Mouse (Mus musculus): ENCODE measurements around the gene Kpna2. TPM values are rescaled to one million over a fixed set of nuclear protein-coding genes. Genes with fewer than 3 reads are reported as not detected.
"Not testable (repeated sequence)": the region's sequence is repeated elsewhere in the genome, so short reads cannot be mapped to it uniquely, and the experiment has no call there.

Kpna2 gene
- polyA plus RNA-seq, 1 experiment = 79.5 TPM

GRCm38 (mm10) chr11:107019318-107019717 is 20.0 kb upstream of the Kpna2 start:
- no peak overlapping the region for H3K4me3 ChIP-seq (ENCODE audit: insufficient read depth, low read length)
- no peak for TF ChIP-seq POLR2A (IDR thresholded peaks at IDR 0.05; ENCODE audit: borderline replicate concordance, low read depth, low read length)
- no peak for TF ChIP-seq CTCF (IDR thresholded peaks at IDR 0.05; ENCODE audit: low read depth, low read length)
- no peak overlapping the region for H3K27ac ChIP-seq (ENCODE audit: insufficient read depth, low read depth, low read length)

DNA sequence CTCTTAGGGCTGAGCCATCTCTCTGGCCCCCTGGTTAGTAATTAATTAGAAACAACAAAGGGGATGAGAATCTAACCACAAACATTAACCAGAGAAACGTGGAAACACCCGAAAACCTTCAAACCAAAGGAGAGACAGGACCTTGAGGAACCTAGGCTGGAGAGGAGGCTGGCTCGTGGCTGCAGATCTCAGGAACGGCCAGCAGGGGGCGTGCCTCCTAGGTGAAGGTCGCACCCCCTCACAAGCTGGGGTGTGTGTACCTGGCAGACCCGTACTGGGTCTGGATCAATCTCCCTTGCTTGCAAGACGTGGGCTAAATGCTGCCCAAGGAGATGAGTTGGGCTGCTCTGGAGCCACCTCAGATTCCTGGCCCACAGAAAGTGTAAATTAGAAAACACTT is 19.3 kb upstream of the Kpna2 start:
- peaks cover 2% of the 10 kb centered on the region; the same call in 1 of the 2 replicates for H3K4me1 ChIP-seq (ENCODE audit: control insufficient read depth, insufficient read depth, low read length)
- H3K4me3 ChIP-seq (ENCODE audit: insufficient read depth, low read length) = no peak overlapping the region
- H3K27ac ChIP-seq (ENCODE audit: insufficient read depth, low read depth, low read length) = no peak overlapping the region
- TF ChIP-seq POLR2A (IDR thresholded peaks at IDR 0.05; ENCODE audit: borderline replicate concordance, low read depth, low read length) = no peak
- TF ChIP-seq CTCF (IDR thresholded peaks at IDR 0.05; ENCODE audit: low read depth, low read length) = peak; percentile 35; the same call in 1 of the 2 replicates

More at GRCm38 (mm10) chr11:107019318-107019717, 20.0 kb upstream of the Kpna2 start:
- H3K4me1 ChIP-seq (ENCODE audit: control insufficient read depth, insufficient read depth, low read length) = peaks cover 2% of the 10 kb centered on the region; the same call in 1 of the 2 replicates

DNA sequence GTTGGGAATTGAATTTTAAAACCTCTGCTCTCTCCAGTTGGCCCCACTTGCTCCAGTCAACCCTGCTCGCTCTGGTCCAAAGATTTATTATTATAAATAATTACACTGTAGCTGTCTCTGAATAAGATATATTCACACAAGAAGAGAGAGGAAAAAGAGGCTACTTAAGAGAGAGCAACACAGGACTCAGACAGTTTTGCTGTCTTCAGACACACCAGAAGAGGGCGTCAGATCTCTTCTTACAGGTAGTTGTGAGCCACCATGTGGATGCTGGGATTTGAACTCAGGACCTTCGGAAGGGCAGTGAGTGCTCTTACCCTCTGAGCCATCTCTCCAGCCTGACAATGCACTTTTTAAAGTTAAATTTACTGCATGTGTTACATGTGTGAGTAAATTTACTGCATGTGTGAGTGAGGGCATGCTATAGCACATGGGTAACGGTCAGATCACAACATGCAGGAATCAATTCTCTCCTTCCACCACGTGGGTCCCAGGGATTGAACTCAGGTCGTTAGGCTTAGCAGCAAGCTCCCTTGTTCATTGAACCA is 18.1 kb upstream of the Kpna2 start:
- H3K27ac ChIP-seq (ENCODE audit: insufficient read depth, low read depth, low read length) = no peak overlapping the region
- TF ChIP-seq CTCF (IDR thresholded peaks at IDR 0.05; ENCODE audit: low read depth, low read length) (no peak), POLR2A (IDR thresholded peaks at IDR 0.05; ENCODE audit: borderline replicate concordance, low read depth, low read length) (no peak)
- H3K4me1 ChIP-seq (ENCODE audit: control insufficient read depth, insufficient read depth, low read length) = peaks cover under 1% of the 10 kb centered on the region; the same call in 1 of the 2 replicates
- no peak overlapping the region for H3K4me3 ChIP-seq (ENCODE audit: insufficient read depth, low read length)

DNA sequence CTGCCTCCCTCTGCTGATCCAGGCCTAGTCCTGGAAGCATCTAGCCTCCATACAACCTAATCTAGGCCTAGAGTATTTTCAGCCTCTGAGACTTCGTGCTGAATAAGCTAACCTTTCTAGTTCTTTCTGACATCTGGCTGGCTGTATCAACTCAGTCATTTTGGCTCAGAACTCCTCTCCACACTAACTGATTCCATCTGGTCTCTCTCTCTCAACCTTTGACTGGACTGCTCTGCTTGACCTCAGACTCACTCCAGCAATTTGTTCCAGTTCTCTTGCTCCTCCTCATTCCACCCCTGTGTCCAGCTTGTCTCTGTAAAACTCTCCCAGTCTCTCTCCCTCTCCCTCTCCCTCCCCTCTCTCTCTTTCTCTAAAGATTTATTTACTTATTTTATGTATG is 17.6 kb upstream of the Kpna2 start:
- Histone ChIP-seq H3K27ac (ENCODE audit: insufficient read depth, low read depth, low read length) (no peak overlapping the region), H3K4me3 (ENCODE audit: insufficient read depth, low read length) (no peak overlapping the region), H3K4me1 (ENCODE audit: control insufficient read depth, insufficient read depth, low read length) (no peaks in the 10 kb centered on the region)
- TF ChIP-seq POLR2A (IDR thresholded peaks at IDR 0.05; ENCODE audit: borderline replicate concordance, low read depth, low read length) (no peak), CTCF (IDR thresholded peaks at IDR 0.05; ENCODE audit: low read depth, low read length) (no peak)

DNA sequence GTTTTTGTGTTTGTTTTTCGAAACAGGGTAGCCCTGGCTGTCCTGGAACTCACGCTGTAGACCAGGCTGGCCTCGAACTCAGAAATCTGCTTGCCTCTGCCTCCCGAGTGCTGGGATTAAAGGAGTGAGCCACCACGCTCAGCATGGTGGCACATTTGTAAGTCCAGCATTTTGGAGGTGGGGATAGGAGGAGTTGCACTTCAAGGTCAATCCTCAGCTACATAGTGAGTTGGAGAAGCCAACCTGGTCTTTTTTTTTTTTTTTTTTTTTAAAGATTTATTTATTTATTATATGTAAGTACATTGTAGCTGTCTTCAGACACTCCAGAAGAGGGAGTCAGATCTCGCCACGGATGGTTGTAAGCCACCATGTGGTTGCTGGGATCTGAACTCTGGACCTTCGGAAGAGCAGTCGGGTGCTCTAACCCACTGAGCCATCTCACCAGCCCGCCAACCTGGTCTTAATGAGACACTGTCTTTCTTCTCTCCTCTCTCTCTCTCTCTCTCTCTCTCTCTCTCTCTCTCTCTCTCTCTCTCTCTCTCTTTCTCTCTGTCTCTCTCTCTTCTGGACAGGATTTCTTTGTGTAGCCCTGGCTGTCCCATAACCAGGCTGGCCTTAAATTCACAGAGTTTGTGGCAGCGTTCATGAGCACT is 16.3 kb upstream of the Kpna2 start:
- not testable (repeated sequence) for H3K4me1 ChIP-seq (ENCODE audit: control insufficient read depth, insufficient read depth, low read length); H3K27ac ChIP-seq (ENCODE audit: insufficient read depth, low read depth, low read length); H3K4me3 ChIP-seq (ENCODE audit: insufficient read depth, low read length)

DNA sequence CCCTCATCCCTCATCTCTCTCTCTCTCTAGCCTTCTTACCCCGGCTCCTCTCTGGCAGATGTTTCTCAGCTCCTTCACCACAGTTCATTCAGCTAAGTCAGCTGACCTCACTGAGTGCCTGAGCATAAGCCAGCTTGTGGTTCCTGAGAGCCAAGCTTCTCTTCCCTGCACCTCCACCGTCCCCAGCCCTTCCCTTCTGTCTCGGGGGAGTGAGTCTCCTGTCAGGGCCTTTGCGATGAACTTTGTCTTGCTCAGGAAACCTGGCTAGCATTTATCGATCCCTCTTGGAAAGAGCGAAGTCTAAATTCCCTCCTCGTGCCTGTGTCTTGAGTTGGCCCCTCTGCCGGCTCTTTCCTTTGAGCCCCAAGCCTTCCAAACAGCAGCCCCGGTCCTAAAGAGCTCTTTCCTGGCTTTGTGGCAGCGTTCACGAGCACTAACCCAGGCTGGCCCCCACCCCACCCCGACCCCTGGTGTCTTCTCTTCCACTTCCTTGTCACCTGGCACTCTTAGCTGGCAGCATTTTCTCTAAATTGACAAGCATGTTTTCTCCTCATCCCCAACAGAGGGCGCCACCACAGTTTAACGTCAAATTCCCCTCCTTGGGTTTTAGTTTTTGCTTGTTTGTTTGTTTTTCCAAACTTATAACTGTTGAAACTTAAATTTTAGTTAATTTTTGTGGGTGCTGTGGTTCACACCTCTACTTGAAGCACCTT is 15.4 kb upstream of the Kpna2 start:
- H3K4me3 ChIP-seq (ENCODE audit: insufficient read depth, low read length) = no peak overlapping the region
- no peak overlapping the region for H3K27ac ChIP-seq (ENCODE audit: insufficient read depth, low read depth, low read length)
- TF ChIP-seq POLR2A (IDR thresholded peaks at IDR 0.05; ENCODE audit: borderline replicate concordance, low read depth, low read length) = no peak
- no peak; the same call in 1 of the 2 replicates for TF ChIP-seq CTCF (IDR thresholded peaks at IDR 0.05; ENCODE audit: low read depth, low read length)
- H3K4me1 ChIP-seq (ENCODE audit: control insufficient read depth, insufficient read depth, low read length) = peaks cover 6% of the 10 kb centered on the region; the same call in 1 of the 2 replicates

GRCm38 (mm10) chr11:107014020-107014585 is 14.8 kb upstream of the Kpna2 start:
- no peak for TF ChIP-seq POLR2A (IDR thresholded peaks at IDR 0.05; ENCODE audit: borderline replicate concordance, low read depth, low read length)
- no peak for TF ChIP-seq CTCF (IDR thresholded peaks at IDR 0.05; ENCODE audit: low read depth, low read length)
- H3K4me3 ChIP-seq (ENCODE audit: insufficient read depth, low read length) = no peak overlapping the region
- H3K27ac ChIP-seq (ENCODE audit: insufficient read depth, low read depth, low read length) = no peak overlapping the region
- H3K4me1 ChIP-seq (ENCODE audit: control insufficient read depth, insufficient read depth, low read length) = peaks cover 6% of the 10 kb centered on the region; the same call in 1 of the 2 replicates

GRCm38 (mm10) chr11:107012324-107013017 is 13.1 kb upstream of the Kpna2 start:
- TF ChIP-seq CTCF (IDR thresholded peaks at IDR 0.05; ENCODE audit: low read depth, low read length) (no peak), POLR2A (IDR thresholded peaks at IDR 0.05; ENCODE audit: borderline replicate concordance, low read depth, low read length) (no peak)
- Histone ChIP-seq H3K4me1 (ENCODE audit: control insufficient read depth, insufficient read depth, low read length) (peaks cover 6% of the 10 kb centered on the region; the same call in 1 of the 2 replicates), H3K27ac (ENCODE audit: insufficient read depth, low read depth, low read length) (peak overlapping the region; percentile 99), H3K4me3 (ENCODE audit: insufficient read depth, low read length) (peak overlapping the region; percentile 72)

DNA sequence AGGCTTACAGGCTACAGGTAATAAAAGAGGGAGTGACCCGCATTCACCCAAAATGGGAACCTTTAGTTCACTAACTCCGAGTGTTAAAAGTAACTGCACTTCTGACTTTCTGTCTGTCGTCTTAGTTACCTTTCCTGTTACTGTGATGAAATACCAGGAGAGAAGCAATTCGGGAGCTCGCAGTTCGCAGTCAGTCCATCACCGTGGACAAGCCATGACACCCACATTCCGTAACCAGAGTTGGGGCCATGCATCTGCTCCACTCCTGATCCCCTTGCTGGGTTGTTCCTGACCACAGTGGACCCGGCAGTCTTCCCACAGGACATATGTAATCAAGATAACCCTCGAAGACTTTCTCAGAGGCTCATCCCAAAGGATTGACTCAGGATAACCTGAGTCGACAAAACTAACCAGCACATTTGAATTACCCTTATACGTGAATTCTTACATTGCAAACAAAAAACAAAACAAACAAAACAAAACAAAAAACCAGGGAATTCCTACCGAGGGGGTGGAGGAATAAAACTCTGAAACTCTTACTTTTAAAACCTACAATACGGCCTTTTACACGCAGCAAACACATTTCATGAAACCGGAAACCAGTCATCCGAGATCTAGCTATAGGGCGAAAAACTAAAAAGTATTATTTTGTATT is 12.5 kb upstream of the Kpna2 start:
- Histone ChIP-seq H3K4me1 (ENCODE audit: control insufficient read depth, insufficient read depth, low read length) (peaks cover 6% of the 10 kb centered on the region; the same call in 1 of the 2 replicates), H3K4me3 (ENCODE audit: insufficient read depth, low read length) (peak overlapping the region; percentile 72), H3K27ac (ENCODE audit: insufficient read depth, low read depth, low read length) (peak overlapping the region; percentile 99)
- TF ChIP-seq POLR2A (IDR thresholded peaks at IDR 0.05; ENCODE audit: borderline replicate concordance, low read depth, low read length) = no peak
- TF ChIP-seq CTCF (IDR thresholded peaks at IDR 0.05; ENCODE audit: low read depth, low read length) = no peak
